Mouse (Mus musculus): Measurements from ENCODE around the gene Eif2d. TPM values are rescaled to one million over a fixed set of nuclear protein-coding genes. Genes with fewer than 3 reads are reported as not detected.

The Eif2d gene
- polyA plus RNA-seq, 1 experiment from 2014 or later, result 53.5 TPM

DNA sequence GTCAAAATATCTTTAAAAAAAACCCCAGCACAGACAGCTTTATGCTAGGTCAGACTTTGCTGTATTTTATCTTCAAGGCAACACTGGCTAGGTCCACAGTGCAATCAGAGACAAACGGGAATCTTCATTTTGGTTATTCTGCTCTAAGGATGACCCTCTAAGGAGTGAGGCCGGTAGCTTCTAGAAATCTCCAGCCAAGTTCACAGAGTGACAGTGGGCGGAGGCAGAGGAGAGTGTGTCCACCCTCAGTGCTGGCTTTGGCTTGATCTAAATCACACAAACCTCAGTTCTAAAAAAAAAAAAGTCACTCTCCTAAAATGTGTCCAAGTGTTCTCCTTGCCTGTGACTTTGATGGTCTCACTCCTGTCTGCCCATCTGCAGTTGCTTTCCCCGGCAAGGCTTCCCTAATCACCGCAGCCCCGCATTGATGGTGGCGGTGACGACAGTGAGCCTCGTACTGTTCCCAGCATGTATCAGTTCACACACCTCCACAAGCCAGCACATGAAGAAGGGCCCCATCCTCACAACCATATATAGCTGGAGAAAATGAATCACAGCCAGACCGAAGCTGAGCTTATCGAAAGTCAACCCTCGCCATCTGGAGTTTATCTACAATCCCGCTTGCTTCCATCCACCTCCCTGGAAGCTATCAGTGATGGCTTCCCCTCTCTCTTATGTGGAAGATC lies 33.0 kb downstream of the Eif2d start:
- Histone ChIP-seq H3K9me3 (ENCODE audit: control insufficient read depth, low read length) (no peaks in the 10 kb centered on the region), H3K27ac (replicated peaks; ENCODE audit: low read depth, low read length) (no peak overlapping the region), H3K27me3 (replicated peaks; ENCODE audit: control insufficient read depth, insufficient read depth, low read length) (no peaks in the 10 kb centered on the region), H3K4me3 (ENCODE audit: low read depth, low read length) (no peak overlapping the region), H3K4me1 (ENCODE audit: control insufficient read depth, insufficient read depth, low read length) (no peaks in the 10 kb centered on the region), H3K36me3 (ENCODE audit: control insufficient read depth, insufficient read depth, low read length) (no peaks in the 10 kb centered on the region; the same call in 1 of the 2 replicates), H3K9ac (ENCODE audit: low read depth, low read length) (no peak overlapping the region), H3K4me2 (ENCODE audit: low read depth, low read length) (no peak overlapping the region)
- WGBS, result 76% methylated on average over 13 of the region's 13 CpGs
- ATAC-seq (ENCODE audit: low read depth) (no peak), DNase-seq (ENCODE audit: low spot score) (no peak)

- Histone ChIP-seq H3K4me2 (ENCODE audit: low read depth, low read length) (no peak overlapping the region), H3K36me3 (ENCODE audit: control insufficient read depth, insufficient read depth, low read length) (no peaks in the 10 kb centered on the region), H3K4me3 (ENCODE audit: low read depth, low read length) (no peak overlapping the region), H3K27me3 (replicated peaks; ENCODE audit: control insufficient read depth, insufficient read depth, low read length) (no peaks in the 10 kb centered on the region), H3K9ac (ENCODE audit: low read depth, low read length) (no peak overlapping the region), H3K4me1 (ENCODE audit: control insufficient read depth, insufficient read depth, low read length) (no peaks in the 10 kb centered on the region), H3K9me3 (ENCODE audit: control insufficient read depth, low read length) (no peaks in the 10 kb centered on the region), H3K27ac (replicated peaks; ENCODE audit: low read depth, low read length) (no peak overlapping the region)
- no peak for ATAC-seq (ENCODE audit: low read depth)
- 88% methylated on average over 6 of the region's 6 CpGs for WGBS
- DNase-seq (ENCODE audit: low spot score), result no peak
Measured at GRCm38 (mm10) chr1:131186995-131187394, 34.0 kb downstream of the Eif2d start.

- H3K4me2 ChIP-seq (ENCODE audit: low read depth, low read length), result no peak overlapping the region
- 85% methylated on average over 5 of the region's 5 CpGs for WGBS
- H3K9ac ChIP-seq (ENCODE audit: low read depth, low read length), result no peak overlapping the region
- H3K27ac ChIP-seq (replicated peaks; ENCODE audit: low read depth, low read length), result no peak overlapping the region
- H3K4me1 ChIP-seq (ENCODE audit: control insufficient read depth, insufficient read depth, low read length), result no peaks in the 10 kb centered on the region
- ATAC-seq (ENCODE audit: low read depth) (no peak), DNase-seq (ENCODE audit: low spot score) (no peak)
- H3K9me3 ChIP-seq (ENCODE audit: control insufficient read depth, low read length), result no peaks in the 10 kb centered on the region
- H3K27me3 ChIP-seq (replicated peaks; ENCODE audit: control insufficient read depth, insufficient read depth, low read length), result no peaks in the 10 kb centered on the region
- H3K36me3 ChIP-seq (ENCODE audit: control insufficient read depth, insufficient read depth, low read length), result no peaks in the 10 kb centered on the region
- H3K4me3 ChIP-seq (ENCODE audit: low read depth, low read length), result no peak overlapping the region
Measured at GRCm38 (mm10) chr1:131187856-131188255, 34.9 kb downstream of the Eif2d start.

GRCm38 (mm10) chr1:131188655-131189054 lies 35.7 kb downstream of the Eif2d start:
- WGBS, result 90% methylated on average over 5 of the region's 5 CpGs

DNA sequence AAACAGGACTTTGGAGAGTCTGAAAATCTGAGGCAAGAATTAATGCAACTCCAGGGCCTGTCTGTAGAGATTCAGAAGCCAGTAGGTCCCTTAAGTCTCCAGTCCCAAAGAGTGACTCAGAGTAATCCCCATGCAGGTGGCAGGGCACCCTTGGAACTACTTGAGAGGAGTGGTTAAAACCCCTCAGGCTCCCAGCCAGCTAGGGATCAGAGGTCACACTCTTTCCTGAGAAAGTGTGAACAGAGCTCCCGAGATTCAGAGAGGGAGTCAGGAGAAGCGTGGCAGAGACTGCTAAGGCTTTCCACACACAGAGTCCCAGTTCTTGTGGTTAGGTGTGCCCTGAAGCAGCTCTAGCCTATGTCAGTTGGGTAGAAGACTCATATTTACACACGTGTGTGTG lies 40.8 kb downstream of the Eif2d start:
- H3K27ac ChIP-seq (replicated peaks; ENCODE audit: low read depth, low read length), result no peak overlapping the region
- H3K4me1 ChIP-seq (ENCODE audit: control insufficient read depth, insufficient read depth, low read length), result no peaks in the 10 kb centered on the region
- no peak for ATAC-seq (ENCODE audit: low read depth)
- H3K4me3 ChIP-seq (ENCODE audit: low read depth, low read length), result no peak overlapping the region
- H3K9ac ChIP-seq (ENCODE audit: low read depth, low read length), result no peak overlapping the region
- 56% methylated on average over 3 of the region's 3 CpGs for WGBS
- no peaks in the 10 kb centered on the region for H3K9me3 ChIP-seq (ENCODE audit: control insufficient read depth, low read length)
- H3K4me2 ChIP-seq (ENCODE audit: low read depth, low read length), result no peak overlapping the region
- H3K27me3 ChIP-seq (replicated peaks; ENCODE audit: control insufficient read depth, insufficient read depth, low read length), result no peaks in the 10 kb centered on the region
- H3K36me3 ChIP-seq (ENCODE audit: control insufficient read depth, insufficient read depth, low read length), result no peaks in the 10 kb centered on the region
- DNase-seq (ENCODE audit: low spot score), result no peak

More at GRCm38 (mm10) chr1:131188655-131189054, 35.7 kb downstream of the Eif2d start:
- Histone ChIP-seq H3K27me3 (replicated peaks; ENCODE audit: control insufficient read depth, insufficient read depth, low read length) (no peaks in the 10 kb centered on the region), H3K9ac (ENCODE audit: low read depth, low read length) (no peak overlapping the region), H3K9me3 (ENCODE audit: control insufficient read depth, low read length) (no peaks in the 10 kb centered on the region), H3K4me2 (ENCODE audit: low read depth, low read length) (no peak overlapping the region), H3K36me3 (ENCODE audit: control insufficient read depth, insufficient read depth, low read length) (no peaks in the 10 kb centered on the region), H3K4me1 (ENCODE audit: control insufficient read depth, insufficient read depth, low read length) (no peaks in the 10 kb centered on the region), H3K4me3 (ENCODE audit: low read depth, low read length) (no peak overlapping the region), H3K27ac (replicated peaks; ENCODE audit: low read depth, low read length) (no peak overlapping the region)
- ATAC-seq (ENCODE audit: low read depth), result no peak
- DNase-seq (ENCODE audit: low spot score), result no peak

DNA sequence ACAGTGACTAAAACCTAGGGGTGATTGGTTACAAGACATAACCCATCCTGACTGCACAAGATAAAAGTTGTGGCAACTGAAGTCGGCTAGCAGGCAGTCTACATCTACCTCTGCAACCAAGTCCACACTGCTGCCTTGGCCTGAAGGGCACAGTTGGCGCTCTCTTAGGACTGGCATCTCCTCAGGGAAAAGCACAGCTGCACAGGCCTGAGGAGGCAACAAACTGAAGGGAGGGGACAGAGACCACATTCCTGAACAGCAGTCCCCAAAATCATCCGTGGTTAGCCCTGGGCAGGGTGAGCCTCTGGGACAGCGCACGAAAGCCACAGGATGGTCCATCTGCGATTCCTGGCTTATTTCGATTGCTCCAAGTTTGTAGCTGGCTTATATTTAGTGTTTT lies 42.7 kb downstream of the Eif2d start:
- H3K4me3 ChIP-seq (ENCODE audit: low read depth, low read length), result no peak overlapping the region
- H3K9me3 ChIP-seq (ENCODE audit: control insufficient read depth, low read length), result no peaks in the 10 kb centered on the region
- no peaks in the 10 kb centered on the region for H3K36me3 ChIP-seq (ENCODE audit: control insufficient read depth, insufficient read depth, low read length)
- H3K27me3 ChIP-seq (replicated peaks; ENCODE audit: control insufficient read depth, insufficient read depth, low read length), result no peaks in the 10 kb centered on the region
- no peak for DNase-seq (ENCODE audit: low spot score)
- H3K27ac ChIP-seq (replicated peaks; ENCODE audit: low read depth, low read length), result no peak overlapping the region
- H3K4me1 ChIP-seq (ENCODE audit: control insufficient read depth, insufficient read depth, low read length), result peaks cover 11% of the 10 kb centered on the region; the same call in 1 of the 2 replicates
- H3K4me2 ChIP-seq (ENCODE audit: low read depth, low read length), result no peak overlapping the region
- 77% methylated on average over 7 of the region's 7 CpGs for WGBS
- H3K9ac ChIP-seq (ENCODE audit: low read depth, low read length), result no peak overlapping the region
- no peak for ATAC-seq (ENCODE audit: low read depth)

- peaks cover 14% of the 10 kb centered on the region; the same call in 1 of the 2 replicates for H3K4me1 ChIP-seq (ENCODE audit: control insufficient read depth, insufficient read depth, low read length)
- no peaks in the 10 kb centered on the region for H3K36me3 ChIP-seq (ENCODE audit: control insufficient read depth, insufficient read depth, low read length)
- no peaks in the 10 kb centered on the region for H3K27me3 ChIP-seq (replicated peaks; ENCODE audit: control insufficient read depth, insufficient read depth, low read length)
- no peak overlapping the region for H3K9ac ChIP-seq (ENCODE audit: low read depth, low read length)
- DNase-seq (ENCODE audit: low spot score) (no peak), ATAC-seq (ENCODE audit: low read depth) (no peak)
- no peak overlapping the region for H3K4me2 ChIP-seq (ENCODE audit: low read depth, low read length)
- H3K27ac ChIP-seq (replicated peaks; ENCODE audit: low read depth, low read length), result no peak overlapping the region
- H3K9me3 ChIP-seq (ENCODE audit: control insufficient read depth, low read length), result no peaks in the 10 kb centered on the region
- 59% methylated on average over 2 of the region's 2 CpGs for WGBS
- no peak overlapping the region for H3K4me3 ChIP-seq (ENCODE audit: low read depth, low read length)
Measured at GRCm38 (mm10) chr1:131196107-131196506, 43.1 kb downstream of the Eif2d start.

DNA sequence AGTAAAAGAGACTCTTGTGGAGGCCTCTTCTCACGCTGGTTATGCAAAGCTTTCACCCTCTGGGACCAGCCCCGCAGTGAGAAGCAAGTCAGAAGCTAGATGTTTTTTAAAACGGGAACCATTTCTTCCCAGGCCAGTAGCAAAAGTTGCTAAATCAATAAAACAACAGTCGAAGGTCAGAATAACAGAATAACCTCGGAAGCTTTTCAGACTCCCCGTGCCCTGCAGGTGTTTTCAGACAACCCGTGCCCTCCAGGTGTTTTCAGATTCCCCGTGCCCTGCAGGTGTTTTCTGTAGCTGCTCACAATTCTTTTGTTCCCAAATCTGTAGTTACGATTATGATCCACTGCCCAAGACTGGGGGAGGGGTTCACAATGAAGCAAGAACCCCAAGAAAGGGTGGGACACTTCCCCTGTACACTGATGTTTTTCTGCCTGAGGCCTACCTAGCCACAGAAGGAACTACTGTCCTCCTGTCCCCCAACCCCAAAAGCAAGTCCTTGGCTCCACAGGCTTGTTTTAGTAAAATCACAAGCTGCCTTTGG lies 45.5 kb downstream of the Eif2d start:
- H3K27ac ChIP-seq (replicated peaks; ENCODE audit: low read depth, low read length), result no peak overlapping the region
- H3K4me3 ChIP-seq (ENCODE audit: low read depth, low read length), result no peak overlapping the region
- WGBS, result 63% methylated on average over 9 of the region's 9 CpGs
- no peaks in the 10 kb centered on the region for H3K9me3 ChIP-seq (ENCODE audit: control insufficient read depth, low read length)
- peaks cover 15% of the 10 kb centered on the region; the same call in 1 of the 2 replicates for H3K4me1 ChIP-seq (ENCODE audit: control insufficient read depth, insufficient read depth, low read length)
- H3K27me3 ChIP-seq (replicated peaks; ENCODE audit: control insufficient read depth, insufficient read depth, low read length), result no peaks in the 10 kb centered on the region
- no peaks in the 10 kb centered on the region for H3K36me3 ChIP-seq (ENCODE audit: control insufficient read depth, insufficient read depth, low read length)
- H3K9ac ChIP-seq (ENCODE audit: low read depth, low read length), result no peak overlapping the region
- ATAC-seq (ENCODE audit: low read depth) (no peak), DNase-seq (ENCODE audit: low spot score) (no peak)
- H3K4me2 ChIP-seq (ENCODE audit: low read depth, low read length), result no peak overlapping the region
